Mouse (Mus musculus): ENCODE results near the gene U2af2. TPM values are rescaled to one million over a fixed set of nuclear protein-coding genes. Genes with fewer than 3 reads are reported as not detected.

U2af2 gene
- polyA plus RNA-seq, 1 experiment from 2014 or later = 125 TPM

GRCm38 (mm10) chr7:5035628-5036027 is 26.3 kb upstream of the U2af2 start:
- WGBS = 96% methylated on average over 17 of the region's 17 CpGs
- Histone ChIP-seq H3K27me3 (replicated peaks; ENCODE audit: control insufficient read depth, insufficient read depth, low read length) (no peaks in the 10 kb centered on the region), H3K4me3 (replicated peaks; ENCODE audit: low read length) (no peak overlapping the region), H3K36me3 (ENCODE audit: control insufficient read depth, insufficient read depth) (peaks cover 35% of the 10 kb centered on the region), H3K9me3 (ENCODE audit: control insufficient read depth, low read length) (peaks cover 9% of the 10 kb centered on the region), H3K4me2 (ENCODE audit: low read length) (no peak overlapping the region), H3K27ac (ENCODE audit: low read length) (no peak overlapping the region), H3K4me1 (replicated peaks; ENCODE audit: control insufficient read depth, insufficient read depth, low read length) (peaks cover 16% of the 10 kb centered on the region), H3K9ac (replicated peaks; ENCODE audit: low read depth, low read length) (no peak overlapping the region)
- no peak for ATAC-seq

GRCm38 (mm10) chr7:5036136-5036535 is 25.8 kb upstream of the U2af2 start:
- 92% methylated on average over 9 of the region's 9 CpGs for WGBS
- no peak for ATAC-seq
- H3K27ac ChIP-seq (ENCODE audit: low read length) = no peak overlapping the region
- H3K4me1 ChIP-seq (replicated peaks; ENCODE audit: control insufficient read depth, insufficient read depth, low read length) = peaks cover 16% of the 10 kb centered on the region
- no peaks in the 10 kb centered on the region for H3K27me3 ChIP-seq (replicated peaks; ENCODE audit: control insufficient read depth, insufficient read depth, low read length)
- H3K4me3 ChIP-seq (replicated peaks; ENCODE audit: low read length) = no peak overlapping the region
- H3K9ac ChIP-seq (replicated peaks; ENCODE audit: low read depth, low read length) = no peak overlapping the region
- no peak overlapping the region for H3K4me2 ChIP-seq (ENCODE audit: low read length)
- H3K36me3 ChIP-seq (ENCODE audit: control insufficient read depth, insufficient read depth) = peaks cover 30% of the 10 kb centered on the region
- H3K9me3 ChIP-seq (ENCODE audit: control insufficient read depth, low read length) = peaks cover 4% of the 10 kb centered on the region

GRCm38 (mm10) chr7:5037026-5037425 is 24.9 kb upstream of the U2af2 start:
- H3K4me3 ChIP-seq (replicated peaks; ENCODE audit: low read length) = no peak overlapping the region
- H3K9me3 ChIP-seq (ENCODE audit: control insufficient read depth, low read length) = no peaks in the 10 kb centered on the region
- peaks cover 16% of the 10 kb centered on the region for H3K4me1 ChIP-seq (replicated peaks; ENCODE audit: control insufficient read depth, insufficient read depth, low read length)
- no peak overlapping the region for H3K27ac ChIP-seq (ENCODE audit: low read length)
- no peak overlapping the region for H3K9ac ChIP-seq (replicated peaks; ENCODE audit: low read depth, low read length)
- ATAC-seq = no peak
- WGBS = 93% methylated on average over 7 of the region's 7 CpGs
- no peak overlapping the region for H3K4me2 ChIP-seq (ENCODE audit: low read length)
- H3K36me3 ChIP-seq (ENCODE audit: control insufficient read depth, insufficient read depth) = peaks cover 21% of the 10 kb centered on the region
- H3K27me3 ChIP-seq (replicated peaks; ENCODE audit: control insufficient read depth, insufficient read depth, low read length) = no peaks in the 10 kb centered on the region

- peaks cover 17% of the 10 kb centered on the region for H3K36me3 ChIP-seq (ENCODE audit: control insufficient read depth, insufficient read depth)
- H3K27ac ChIP-seq (ENCODE audit: low read length) = peak overlapping the region; percentile 96
- peaks cover 16% of the 10 kb centered on the region for H3K4me1 ChIP-seq (replicated peaks; ENCODE audit: control insufficient read depth, insufficient read depth, low read length)
- H3K4me2 ChIP-seq (ENCODE audit: low read length) = peak overlapping the region; percentile 69
- H3K9me3 ChIP-seq (ENCODE audit: control insufficient read depth, low read length) = no peaks in the 10 kb centered on the region
- 88% methylated on average over 8 of the region's 8 CpGs for WGBS
- no peaks in the 10 kb centered on the region for H3K27me3 ChIP-seq (replicated peaks; ENCODE audit: control insufficient read depth, insufficient read depth, low read length)
- peak overlapping the region; percentile 84 for H3K4me3 ChIP-seq (replicated peaks; ENCODE audit: low read length)
- ATAC-seq = no peak
- H3K9ac ChIP-seq (replicated peaks; ENCODE audit: low read depth, low read length) = no peak overlapping the region
Measured at GRCm38 (mm10) chr7:5037467-5037866, 24.5 kb upstream of the U2af2 start.

- no peaks in the 10 kb centered on the region for H3K9me3 ChIP-seq (ENCODE audit: control insufficient read depth, low read length)
- peak; percentile 95 for ATAC-seq
- peak within 1 kb of the TSS; percentile 79 for H3K9ac ChIP-seq (replicated peaks; ENCODE audit: low read depth, low read length)
- 1% methylated on average over 48 of the region's 48 CpGs for WGBS
- H3K27ac ChIP-seq (ENCODE audit: low read length) = peak within 1 kb of the TSS; percentile 96
- peak within 1 kb of the TSS; percentile 84 for H3K4me3 ChIP-seq (replicated peaks; ENCODE audit: low read length)
- H3K27me3 ChIP-seq (replicated peaks; ENCODE audit: control insufficient read depth, insufficient read depth, low read length) = no peaks in the 10 kb centered on the region
- H3K4me2 ChIP-seq (ENCODE audit: low read length) = peak within 1 kb of the TSS; percentile 69
- peaks cover 16% of the 10 kb centered on the region for H3K4me1 ChIP-seq (replicated peaks; ENCODE audit: control insufficient read depth, insufficient read depth, low read length)
- H3K36me3 ChIP-seq (ENCODE audit: control insufficient read depth, insufficient read depth) = peaks cover 12% of the 10 kb centered on the region
Measured at GRCm38 (mm10) chr7:5038109-5038732, 23.7 kb upstream of the U2af2 start, which contains the start of gene Zfp784. Zfp784 (minus strand) TSS chr7:5038446.

- H3K4me1 ChIP-seq (replicated peaks; ENCODE audit: control insufficient read depth, insufficient read depth, low read length) = peaks cover 16% of the 10 kb centered on the region
- H3K36me3 ChIP-seq (ENCODE audit: control insufficient read depth, insufficient read depth) = peaks cover 8% of the 10 kb centered on the region; the same call in 1 of the 2 replicates
- H3K27me3 ChIP-seq (replicated peaks; ENCODE audit: control insufficient read depth, insufficient read depth, low read length) = no peaks in the 10 kb centered on the region
- 39% methylated on average over 5 of the region's 5 CpGs for WGBS
- H3K4me3 ChIP-seq (replicated peaks; ENCODE audit: low read length) = peak overlapping the region; percentile 84
- peak overlapping the region; percentile 69 for H3K4me2 ChIP-seq (ENCODE audit: low read length)
- H3K9ac ChIP-seq (replicated peaks; ENCODE audit: low read depth, low read length) = peak overlapping the region; percentile 79
- no peak for ATAC-seq
- peak overlapping the region; percentile 96; the same call in 1 of the 2 replicates for H3K27ac ChIP-seq (ENCODE audit: low read length)
- H3K9me3 ChIP-seq (ENCODE audit: control insufficient read depth, low read length) = no peaks in the 10 kb centered on the region
Measured at GRCm38 (mm10) chr7:5038940-5039339, 23.0 kb upstream of the U2af2 start.

GRCm38 (mm10) chr7:5044981-5045380 is 17.0 kb upstream of the U2af2 start:
- no peak overlapping the region for H3K27ac ChIP-seq (ENCODE audit: low read length)
- no peaks in the 10 kb centered on the region for H3K9me3 ChIP-seq (ENCODE audit: control insufficient read depth, low read length)
- ATAC-seq = no peak
- H3K9ac ChIP-seq (replicated peaks; ENCODE audit: low read depth, low read length) = no peak overlapping the region
- H3K36me3 ChIP-seq (ENCODE audit: control insufficient read depth, insufficient read depth) = no peaks in the 10 kb centered on the region
- WGBS = 80% methylated on average over 2 of the region's 2 CpGs
- H3K4me1 ChIP-seq (replicated peaks; ENCODE audit: control insufficient read depth, insufficient read depth, low read length) = no peaks in the 10 kb centered on the region
- H3K27me3 ChIP-seq (replicated peaks; ENCODE audit: control insufficient read depth, insufficient read depth, low read length) = no peaks in the 10 kb centered on the region
- no peak overlapping the region for H3K4me3 ChIP-seq (replicated peaks; ENCODE audit: low read length)
- no peak overlapping the region for H3K4me2 ChIP-seq (ENCODE audit: low read length)

- H3K4me1 ChIP-seq (replicated peaks; ENCODE audit: control insufficient read depth, insufficient read depth, low read length) = no peaks in the 10 kb centered on the region; the same call in 1 of the 2 replicates
- H3K27me3 ChIP-seq (replicated peaks; ENCODE audit: control insufficient read depth, insufficient read depth, low read length) = no peaks in the 10 kb centered on the region
- H3K27ac ChIP-seq (ENCODE audit: low read length) = no peak overlapping the region
- H3K9ac ChIP-seq (replicated peaks; ENCODE audit: low read depth, low read length) = no peak overlapping the region
- H3K4me3 ChIP-seq (replicated peaks; ENCODE audit: low read length) = no peak overlapping the region
- ATAC-seq = no peak
- H3K4me2 ChIP-seq (ENCODE audit: low read length) = no peak overlapping the region
- no peaks in the 10 kb centered on the region for H3K36me3 ChIP-seq (ENCODE audit: control insufficient read depth, insufficient read depth)
- no peaks in the 10 kb centered on the region for H3K9me3 ChIP-seq (ENCODE audit: control insufficient read depth, low read length)
- 74% methylated on average over 2 of the region's 2 CpGs for WGBS
Measured at GRCm38 (mm10) chr7:5046112-5046511, 15.8 kb upstream of the U2af2 start.

GRCm38 (mm10) chr7:5047313-5047712 is 14.6 kb upstream of the U2af2 start:
- peaks cover 3% of the 10 kb centered on the region; the same call in 1 of the 2 replicates for H3K27me3 ChIP-seq (replicated peaks; ENCODE audit: control insufficient read depth, insufficient read depth, low read length)
- H3K4me2 ChIP-seq (ENCODE audit: low read length) = no peak overlapping the region
- no peak for ATAC-seq
- H3K27ac ChIP-seq (ENCODE audit: low read length) = no peak overlapping the region
- H3K9me3 ChIP-seq (ENCODE audit: control insufficient read depth, low read length) = no peaks in the 10 kb centered on the region
- H3K36me3 ChIP-seq (ENCODE audit: control insufficient read depth, insufficient read depth) = no peaks in the 10 kb centered on the region
- WGBS = 40% methylated on average over 2 of the region's 2 CpGs
- no peak overlapping the region for H3K4me3 ChIP-seq (replicated peaks; ENCODE audit: low read length)
- peaks cover 5% of the 10 kb centered on the region for H3K4me1 ChIP-seq (replicated peaks; ENCODE audit: control insufficient read depth, insufficient read depth, low read length)
- no peak overlapping the region for H3K9ac ChIP-seq (replicated peaks; ENCODE audit: low read depth, low read length)
